Mouse (Mus musculus) lung, adult 2 months (tissue): Measurements from ENCODE around the gene Socs4. TPM values are rescaled to one million over a fixed set of nuclear protein-coding genes. Genes with fewer than 3 reads are reported as not detected.

Source experiments
- DNase-seq: peaks from one replicate; pipeline ENCODE4 v3.0.0; 2022
- H3K4me1 ChIP-seq: fragments of 200-500 bp; 2 replicates; pipeline ENCODE4 v1.6.1; 2011; ENCODE audit warnings: low read length; ENCODE audit not compliant: control insufficient read depth, insufficient read depth
- H3K4me3 ChIP-seq: fragments of 200-500 bp; replicated peaks from 2 replicates; pipeline ENCODE3; 2011; ENCODE audit warnings: low read depth, mild to moderate bottlenecking, control low read depth, low read length; ENCODE audit errors: extremely low read depth
- CTCF ChIP-seq: fragments of 200-500 bp; IDR thresholded peaks from 2 replicates; pipeline ENCODE4 v1.5.1; 2011; ENCODE audit warnings: mild to moderate bottlenecking, low read length, control low read depth; ENCODE audit not compliant: insufficient read depth
- POLR2A ChIP-seq: fragments of 200-500 bp; IDR thresholded peaks from 2 replicates; pipeline ENCODE4 v1.6.1; 2011; ENCODE audit warnings: low read depth, mild to moderate bottlenecking, control low read depth, low read length, borderline replicate concordance; ENCODE audit errors: extremely low read depth
- WGBS: fragments of 180-500 bp; shearing (Covaris S2); methylation state at CpG from one replicate; pipeline ENCODE4 v1.1.7; 2018; 5-methylcytosine and 5-hydroxymethylcytosine counted together
- polyA plus RNA-seq: library from polyadenylated mRNA; depleted of rRNA; stranded (reverse); fragments of >200 nt; gene quantifications from 2 replicates; pipeline ENCODE4 v1.2.3, GENCODE M21; 2012

The Socs4 gene
- polyA plus RNA-seq, 1 experiment = 4.6 TPM

DNA sequence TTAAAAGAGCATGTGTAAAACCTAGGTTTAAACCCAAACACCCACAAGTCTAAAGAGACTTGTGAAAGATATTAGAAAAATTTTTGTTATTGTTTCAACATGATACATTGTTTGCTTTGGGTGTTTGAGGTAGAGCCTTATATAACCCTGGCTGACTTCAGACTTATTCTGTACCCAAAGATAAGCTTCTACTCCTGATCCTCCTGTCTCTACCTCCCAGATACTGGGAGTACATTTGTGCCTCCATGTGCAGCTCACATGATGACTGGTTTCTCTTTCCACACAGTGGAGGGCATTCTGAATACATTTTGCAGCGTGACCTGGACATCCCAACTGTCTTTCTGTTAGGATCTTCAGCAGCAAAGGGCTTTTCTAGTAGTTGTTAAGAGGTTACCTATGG lies 9.5 kb downstream of the Socs4 start:
- no peak for DNase-seq
- 65% methylated on average over 1 of the region's 1 CpGs for WGBS

DNA sequence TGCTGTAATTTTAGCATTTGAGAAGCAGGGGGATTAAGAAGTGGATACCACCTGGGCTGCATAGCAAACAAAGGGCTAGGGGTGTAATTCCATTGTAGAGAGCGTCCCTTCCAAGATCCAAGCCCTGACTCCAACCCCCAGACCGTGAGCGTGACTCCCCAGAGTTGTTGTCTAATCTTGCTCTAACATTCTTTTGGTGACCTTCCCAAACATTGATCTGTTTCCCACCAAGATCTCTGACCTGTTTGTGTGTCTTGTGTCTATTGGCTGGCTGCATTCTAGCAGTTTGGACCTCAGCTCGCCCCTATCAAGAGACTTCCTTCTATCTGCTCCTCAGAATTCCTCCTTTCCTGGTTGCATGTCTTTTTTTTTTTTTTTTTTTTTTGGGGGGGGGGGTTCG lies 10.3 kb downstream of the Socs4 start:
- DNase-seq = no peak
- WGBS = 90% methylated on average over 4 of the region's 5 CpGs
- no peak overlapping the region for H3K4me3 ChIP-seq
- H3K4me1 ChIP-seq = no peaks in the 10 kb centered on the region; the same call in 1 of the 2 replicates
- TF ChIP-seq POLR2A = no peak

More for the DNA sequence above, 9.5 kb downstream of the Socs4 start:
- H3K4me1 ChIP-seq = no peaks in the 10 kb centered on the region; the same call in 1 of the 2 replicates
- TF ChIP-seq CTCF (no peak), POLR2A (no peak)
- H3K4me3 ChIP-seq = no peak overlapping the region

DNA sequence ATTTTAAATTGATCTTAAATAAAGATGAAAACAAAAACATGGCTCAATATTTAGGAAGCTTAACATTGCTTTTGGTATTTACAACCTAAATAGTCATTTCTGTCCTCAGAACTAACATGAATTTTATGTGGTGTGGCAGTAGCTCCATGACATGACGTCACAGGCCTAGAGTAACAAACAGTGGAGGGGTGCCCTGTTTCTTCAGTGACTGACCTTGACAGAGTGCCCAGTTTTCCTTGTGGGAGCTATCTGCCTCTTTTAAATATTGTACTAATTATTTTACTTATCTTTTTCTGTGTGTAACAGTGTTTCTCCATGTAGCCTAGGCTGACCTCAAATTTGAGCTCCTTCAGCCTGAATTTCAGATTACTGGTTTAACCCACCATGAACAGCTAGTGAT lies 15.0 kb downstream of the Socs4 start:
- 71% methylated on average over 1 of the region's 1 CpGs for WGBS
- DNase-seq = no peak
- H3K4me1 ChIP-seq = no peaks in the 10 kb centered on the region
- H3K4me3 ChIP-seq = no peak overlapping the region
- no peak for TF ChIP-seq POLR2A
- no peak for TF ChIP-seq CTCF

DNA sequence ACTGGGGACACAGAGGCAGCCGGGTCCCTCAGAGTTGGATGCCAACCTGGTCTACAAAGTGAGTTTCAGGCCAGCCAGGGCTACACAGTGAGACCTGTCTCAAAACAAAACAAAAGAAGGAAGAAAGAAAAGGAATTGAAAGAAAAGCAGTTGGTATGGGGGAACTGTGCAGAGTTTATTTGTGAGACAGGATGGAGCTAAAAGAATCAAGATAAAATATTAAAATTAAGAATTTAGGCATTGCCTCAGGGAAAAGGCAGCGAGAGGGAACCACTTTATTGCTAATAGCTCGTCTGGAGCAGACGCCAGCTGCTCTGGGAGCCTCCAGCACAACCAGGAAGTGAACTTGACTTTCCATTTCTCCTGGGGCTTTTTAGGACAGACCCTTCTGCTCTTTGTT lies 17.4 kb downstream of the Socs4 start:
- 62% methylated on average over 4 of the region's 4 CpGs for WGBS
- TF ChIP-seq POLR2A (no peak), CTCF (no peak)

DNA sequence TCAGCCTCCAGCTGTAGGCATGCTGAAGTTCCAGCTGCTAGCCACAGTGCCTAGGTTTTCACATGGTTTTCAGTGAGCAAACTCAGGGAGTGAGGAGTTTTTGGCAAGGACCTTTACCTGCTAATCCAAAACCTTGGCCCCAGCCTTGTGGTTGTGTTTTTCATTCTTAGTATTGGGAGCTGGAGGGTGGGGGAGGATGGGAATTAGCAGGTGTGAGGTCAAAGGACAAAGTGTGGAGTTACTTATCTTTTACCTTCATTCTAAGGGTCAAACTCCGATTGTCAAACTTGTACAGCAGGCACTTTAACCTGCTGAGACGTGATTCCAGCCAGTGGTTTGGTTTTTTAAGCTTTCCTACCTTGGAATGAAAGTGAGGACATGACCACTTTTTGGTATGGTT lies 19.5 kb downstream of the Socs4 start:
- WGBS = 65% methylated on average over 2 of the region's 2 CpGs
- no peak overlapping the region for H3K4me3 ChIP-seq
- H3K4me1 ChIP-seq = peaks cover 11% of the 10 kb centered on the region
- no peak for DNase-seq
- no peak for TF ChIP-seq CTCF

More for the DNA sequence above, 17.4 kb downstream of the Socs4 start:
- no peak for DNase-seq
- Histone ChIP-seq H3K4me1 (peaks cover 3% of the 10 kb centered on the region), H3K4me3 (no peak overlapping the region)

DNA sequence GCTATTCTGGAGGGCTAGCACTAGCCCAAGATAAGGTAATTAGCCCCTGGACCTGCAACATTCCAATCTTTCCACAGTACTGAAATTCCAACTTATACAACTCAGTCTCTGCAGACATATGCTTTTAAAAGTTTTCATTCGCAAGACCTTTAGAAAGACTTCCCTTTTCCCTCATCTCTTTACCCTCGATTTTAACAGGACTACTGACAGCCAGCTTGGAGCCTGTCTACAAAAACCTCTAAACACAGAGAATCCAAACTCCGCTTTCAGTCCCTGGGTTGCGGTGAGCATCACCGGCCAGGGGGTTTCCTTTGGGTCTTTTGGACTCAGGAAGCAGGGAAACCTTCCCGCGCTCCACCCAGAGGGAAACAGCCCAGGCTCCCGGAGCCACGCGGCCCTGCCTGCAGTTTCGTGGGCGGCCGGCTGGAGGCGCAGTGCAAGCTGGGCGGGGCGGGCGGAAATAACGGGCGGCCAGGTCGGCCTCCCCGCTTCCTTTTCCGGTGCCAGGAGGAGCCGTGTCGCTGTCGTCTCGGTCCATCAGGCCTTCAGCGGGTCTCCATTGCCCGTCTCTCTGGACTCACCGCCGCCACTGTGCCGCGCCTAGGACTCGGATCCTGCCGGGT lies 21.2 kb downstream of the Socs4 start, which contains the start of gene Mapk1ip1l:
Gene Mapk1ip1l, plus strand, starts transcription at position 482 of the 623 bp plus-strand sequence.
- H3K4me3 ChIP-seq = peak within 1 kb of the TSS; percentile 97
- peak; percentile 92 for DNase-seq
- peaks cover 16% of the 10 kb centered on the region for H3K4me1 ChIP-seq
- under 1% methylated on average over 34 of the region's 34 CpGs for WGBS
- TF ChIP-seq POLR2A (peak; percentile 80; the same call in 1 of the 2 replicates), CTCF (peak; percentile 34; the same call in 1 of the 2 replicates)

DNA sequence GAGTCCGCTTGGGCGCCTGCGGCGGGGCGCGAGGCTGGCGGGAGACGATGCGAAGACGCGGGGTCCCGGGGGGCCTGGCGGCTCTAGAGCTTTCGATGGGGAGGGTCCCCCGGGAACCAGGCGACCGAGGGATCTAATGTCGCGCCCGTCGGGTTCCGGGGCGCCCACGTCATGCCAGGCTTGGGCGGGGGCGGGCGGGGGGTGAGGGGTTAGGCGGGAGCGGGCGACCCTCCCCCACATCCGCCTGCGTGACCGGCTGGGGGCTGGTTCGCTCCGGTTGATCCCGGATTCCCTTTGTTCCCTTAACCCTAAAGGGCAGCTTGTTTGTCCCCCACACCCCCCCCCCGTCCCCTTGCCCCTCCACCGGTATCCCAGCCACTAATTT lies 21.7 kb downstream of the Socs4 start:
- no peak for DNase-seq
- 0% methylated on average over 18 of the region's 38 CpGs for whole genome bisulfite sequencing
- H3K4me3 ChIP-seq = peak overlapping the region; percentile 97
- TF ChIP-seq CTCF (no peak), POLR2A (no peak)
- peaks cover 20% of the 10 kb centered on the region for H3K4me1 ChIP-seq

- H3K4me3 ChIP-seq = peak overlapping the region; percentile 95
- peak; percentile 27 for DNase-seq
- peaks cover 20% of the 10 kb centered on the region for H3K4me1 ChIP-seq
- WGBS = under 1% methylated on average over 15 of the region's 15 CpGs
- TF ChIP-seq CTCF = no peak
- no peak for TF ChIP-seq POLR2A
Observed at GRCm38 (mm10) chr14:47298819-47299261, 22.1 kb downstream of the Socs4 start.

GRCm38 (mm10) chr14:47302885-47303680 lies 26.4 kb downstream of the Socs4 start:
- TF ChIP-seq POLR2A (no peak), CTCF (no peak)
- 60% methylated on average over 14 of the region's 14 CpGs for WGBS
- no peak for DNase-seq
- Histone ChIP-seq H3K4me1 (peaks cover 30% of the 10 kb centered on the region), H3K4me3 (no peak overlapping the region)
